In the genomic region with DNA sequence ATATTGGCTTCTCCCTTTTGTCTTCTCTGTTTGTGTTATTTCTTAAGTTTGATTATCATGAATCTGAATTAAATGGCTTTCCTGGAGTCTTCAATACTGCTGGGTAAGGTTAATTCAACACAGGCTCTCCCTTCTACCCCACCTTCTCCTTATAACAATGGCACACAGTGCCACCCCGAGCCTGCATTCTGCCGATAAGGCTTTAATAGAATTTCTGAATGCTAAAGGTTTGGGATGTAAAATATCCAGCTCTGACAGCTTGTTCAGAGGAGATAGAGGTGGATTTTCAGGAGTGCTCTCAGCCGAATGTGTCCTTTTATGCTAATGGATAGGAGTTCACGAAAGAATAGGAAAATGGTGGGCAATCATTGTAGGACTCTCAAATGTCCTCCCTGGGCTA, we compare ENCODE assay signal across 14 mouse cellular contexts. TPM values are rescaled to one million over a fixed set of nuclear protein-coding genes. Genes with fewer than 3 reads are reported as not detected.
DNase-seq lines count a peak whose midpoint lies in the region; ATAC-seq and TF ChIP-seq lines count a peak whose summit lies in the region.
"Had no signal": no experiment of that assay in that cellular context is flagged by ENCODE, and none has a peak within 500 bp of the region (broad histone marks: within the 10 kb centered on the region; RNA-seq: fewer than 3 reads in every experiment).

No protein-coding gene starts in this region.

- no peaks in the 10 kb centered on the region for H3K36me3 ChIP-seq in forebrain, postnatal 0 days (ENCODE audit: insufficient read depth)
- H3K36me3 ChIP-seq in midbrain, embryonic 11.5 days (ENCODE audit: control insufficient read depth, insufficient read depth, low read length): no peaks in the 10 kb centered on the region
- no peaks in the 10 kb centered on the region for H3K36me3 ChIP-seq in neural tube, embryonic 15.5 days
- no peaks in the 10 kb centered on the region for H3K36me3 ChIP-seq in kidney, embryonic 14.5 days (ENCODE audit: control insufficient read depth, insufficient read depth, low read length)
- no peaks in the 10 kb centered on the region for H3K36me3 ChIP-seq in liver, embryonic 12.5 days
- H3K36me3 ChIP-seq: lung, embryonic 15.5 days had no signal

- ATAC-seq in forebrain, postnatal 0 days: no peak
- no peak for ATAC-seq in midbrain, embryonic 11.5 days (ENCODE audit: low FRiP score)
- ATAC-seq in neural tube, embryonic 15.5 days (ENCODE audit: low FRiP score): no peak
- no peak for ATAC-seq in kidney, embryonic 14.5 days (ENCODE audit: low FRiP score, low TSS enrichment)
- ATAC-seq in liver, embryonic 12.5 days: no peak

- no peak for TF ChIP-seq CTCF in cerebellum, adult 2 months (IDR thresholded peaks at IDR 0.05; ENCODE audit: borderline replicate concordance, insufficient read depth, low read depth, low read length)
- TF ChIP-seq CTCF in forebrain, postnatal 0 days (IDR thresholded peaks at IDR 0.05; ENCODE audit: low read depth): no peak

- H3K27me3 ChIP-seq in cerebellum, adult 2 months (ENCODE audit: control insufficient read depth, insufficient read depth, low read length): no peaks in the 10 kb centered on the region
- H3K27me3 ChIP-seq in forebrain, postnatal 0 days (ENCODE audit: insufficient read depth, low read length): no peaks in the 10 kb centered on the region
- no peaks in the 10 kb centered on the region for H3K27me3 ChIP-seq in midbrain, embryonic 11.5 days (ENCODE audit: control insufficient read depth, insufficient read depth, low read length)
- H3K27me3 ChIP-seq in neural tube, embryonic 15.5 days (replicated peaks): no peaks in the 10 kb centered on the region
- peaks cover 10% of the 10 kb centered on the region; the same call in 1 of the 2 replicates for H3K27me3 ChIP-seq in kidney, embryonic 14.5 days (ENCODE audit: control insufficient read depth, insufficient read depth, low read length)
- peaks cover 19% of the 10 kb centered on the region for H3K27me3 ChIP-seq in liver, embryonic 12.5 days (replicated peaks)
- H3K27me3 ChIP-seq: lung, embryonic 15.5 days had no signal

- DNase-seq in cerebellum, adult 2 months: no peak
- DNase-seq in cerebellum, postnatal 10 days: no peak
- DNase-seq in forebrain, postnatal 0 days: peak; percentile 20
- DNase-seq in midbrain, embryonic 11.5 days (ENCODE audit: low spot score, missing footprints): no peak
- DNase-seq in ovary, postnatal 14 days (ENCODE audit: low spot score): no peak
- DNase-seq: adrenal gland, adult 8-10 months; gastrocnemius, postnatal 25 days had no signal

- H3K4me1 ChIP-seq in cerebellum, adult 2 months (ENCODE audit: control insufficient read depth, insufficient read depth, low read length): peaks cover 15% of the 10 kb centered on the region; the same call in 1 of the 2 replicates
- peaks cover 32% of the 10 kb centered on the region for H3K4me1 ChIP-seq in forebrain, postnatal 0 days (ENCODE audit: insufficient read depth)
- peaks cover 25% of the 10 kb centered on the region for H3K4me1 ChIP-seq in midbrain, embryonic 11.5 days (ENCODE audit: control insufficient read depth, insufficient read depth, low read length)
- H3K4me1 ChIP-seq in neural tube, embryonic 15.5 days: peaks cover 54% of the 10 kb centered on the region
- no peaks in the 10 kb centered on the region for H3K4me1 ChIP-seq in kidney, embryonic 14.5 days (ENCODE audit: control insufficient read depth, insufficient read depth, low read length)
- no peaks in the 10 kb centered on the region for H3K4me1 ChIP-seq in liver, embryonic 12.5 days
- H3K4me1 ChIP-seq: lung, embryonic 15.5 days had no signal

- H3K4me3 ChIP-seq in cerebellum, adult 2 months (replicated peaks; ENCODE audit: insufficient read depth, low read depth, low read length): no peak overlapping the region
- no peak overlapping the region for H3K4me3 ChIP-seq in forebrain, postnatal 0 days (ENCODE audit: low read depth, low read length)
- H3K4me3 ChIP-seq in midbrain, embryonic 11.5 days (ENCODE audit: low read depth, low read length): peak overlapping the region; percentile 46
- no peak overlapping the region for H3K4me3 ChIP-seq in neural tube, embryonic 15.5 days (replicated peaks)
- H3K4me3 ChIP-seq in kidney, embryonic 14.5 days (ENCODE audit: low read length): no peak overlapping the region
- H3K4me3 ChIP-seq in liver, embryonic 12.5 days: no peak overlapping the region
- H3K4me3 ChIP-seq: lung, embryonic 15.5 days had no signal

- H3K27ac ChIP-seq in cerebellum, adult 2 months (ENCODE audit: insufficient read depth, low read length): peak overlapping the region; percentile 26; the same call in 1 of the 2 replicates
- H3K27ac ChIP-seq in forebrain, postnatal 0 days (ENCODE audit: low read depth, low read length): peak overlapping the region; percentile 68
- H3K27ac ChIP-seq in midbrain, embryonic 11.5 days (ENCODE audit: low read depth, low read length): peak overlapping the region; percentile 96
- peak overlapping the region; percentile 81 for H3K27ac ChIP-seq in neural tube, embryonic 15.5 days (replicated peaks)
- H3K27ac ChIP-seq in kidney, embryonic 14.5 days (ENCODE audit: low read depth, low read length): no peak overlapping the region
- H3K27ac ChIP-seq in liver, embryonic 12.5 days: no peak overlapping the region
- H3K27ac ChIP-seq: lung, embryonic 15.5 days had no signal

- peak overlapping the region; percentile 19; the same call in 1 of the 2 replicates for H3K9ac ChIP-seq in forebrain, postnatal 0 days
- peak overlapping the region; percentile 74 for H3K9ac ChIP-seq in midbrain, embryonic 11.5 days (ENCODE audit: low read length)
- no peak overlapping the region; the same call in 1 of the 2 replicates for H3K9ac ChIP-seq in neural tube, embryonic 15.5 days (replicated peaks)
- no peak overlapping the region for H3K9ac ChIP-seq in kidney, embryonic 14.5 days (ENCODE audit: low read depth, low read length)
- no peak overlapping the region for H3K9ac ChIP-seq in liver, embryonic 12.5 days
- H3K9ac ChIP-seq: lung, embryonic 15.5 days had no signal

- H3K4me2 ChIP-seq in forebrain, postnatal 0 days (ENCODE audit: low read depth): peak overlapping the region; percentile 11
- H3K4me2 ChIP-seq in midbrain, embryonic 11.5 days: peak overlapping the region; percentile 68
- peak overlapping the region; percentile 62 for H3K4me2 ChIP-seq in neural tube, embryonic 15.5 days
- H3K4me2 ChIP-seq in kidney, embryonic 14.5 days (replicated peaks; ENCODE audit: low read depth, low read length): no peak overlapping the region
- no peak overlapping the region for H3K4me2 ChIP-seq in liver, embryonic 12.5 days
- H3K4me2 ChIP-seq: heart, embryonic 11.5 days; lung, embryonic 15.5 days had no signal

- no peaks in the 10 kb centered on the region for H3K9me3 ChIP-seq in forebrain, postnatal 0 days (ENCODE audit: low read length)
- no peaks in the 10 kb centered on the region for H3K9me3 ChIP-seq in midbrain, embryonic 11.5 days (ENCODE audit: control insufficient read depth, low read length)
- no peaks in the 10 kb centered on the region for H3K9me3 ChIP-seq in neural tube, embryonic 15.5 days (replicated peaks)
- H3K9me3 ChIP-seq in kidney, embryonic 14.5 days (ENCODE audit: control insufficient read depth, low read length): no peaks in the 10 kb centered on the region
- no peaks in the 10 kb centered on the region for H3K9me3 ChIP-seq in liver, embryonic 12.5 days (replicated peaks)
- H3K9me3 ChIP-seq: lung, embryonic 15.5 days had no signal

- 63% methylated on average over 4 of the region's 4 CpGs for WGBS in cerebellum, adult 2 months
- WGBS in forebrain, postnatal 0 days: 15% methylated on average over 4 of the region's 4 CpGs
- 68% methylated on average over 4 of the region's 4 CpGs for WGBS in midbrain, embryonic 11.5 days
- 27% methylated on average over 4 of the region's 4 CpGs for WGBS in neural tube, embryonic 15.5 days
- 85% methylated on average over 4 of the region's 4 CpGs for WGBS in kidney, embryonic 14.5 days
- 62% methylated on average over 4 of the region's 4 CpGs for WGBS in liver, embryonic 12.5 days (ENCODE audit: insufficient replicate concordance)

- TF ChIP-seq POLR2A in cerebellum, adult 2 months (IDR thresholded peaks at IDR 0.05; ENCODE audit: borderline replicate concordance, insufficient read depth, low read length): no peak

RNA-seq across cellular contexts. Expression of gene Myt1, which starts 2.1 kb away (rescaled TPM):
- polyA plus RNA-seq in cerebellum, adult 2 months (2012; rRNA removed): 44.2 and 47.5 TPM in 2 replicates
- total RNA-seq in forebrain, postnatal 0 days (2014; rRNA removed): 39.0 and 55.0 TPM in 2 replicates
- polyA plus RNA-seq in forebrain, postnatal 0 days (2015; fragmentation: Nextera tagmentation; extraction: Ambion mirVana): 4.0 and 6.7 TPM in 2 replicates
- polyA plus RNA-seq in midbrain, embryonic 11.5 days (2014; fragmentation: Nextera tagmentation; extraction: Ambion mirVana): 28.7 and 31.0 TPM in 2 replicates
- polyA plus RNA-seq in neural tube, embryonic 15.5 days (2015; fragmentation: Nextera tagmentation; extraction: Ambion mirVana): 11.3 and 15.1 TPM in 2 replicates
- not detected in 2 replicates for polyA plus RNA-seq in kidney, embryonic 14.5 days (2014; fragmentation: Nextera tagmentation; extraction: Ambion mirVana)
- polyA plus RNA-seq in liver, embryonic 12.5 days (2016; fragmentation: Nextera tagmentation; extraction: Ambion mirVana): 0.07 TPM in 1 of 2 replicates, not detected in the other
- total RNA-seq: gastrocnemius, postnatal 25 days; heart, postnatal 4 days; megakaryocyte, adult 5-6 weeks had no signal

RNA-seq across cellular contexts. Expression of gene Oprl1, which starts 50.4 kb away (rescaled TPM):
- polyA plus RNA-seq in cerebellum, adult 2 months (2012; rRNA removed): 28.6 and 35.1 TPM in 2 replicates
- total RNA-seq in forebrain, postnatal 0 days (2014; rRNA removed): 114 and 134 TPM in 2 replicates
- 51.3 and 62.5 TPM in 2 replicates for polyA plus RNA-seq in forebrain, postnatal 0 days (2015; fragmentation: Nextera tagmentation; extraction: Ambion mirVana)
- polyA plus RNA-seq in midbrain, embryonic 11.5 days (2014; fragmentation: Nextera tagmentation; extraction: Ambion mirVana): 21.7 and 22.9 TPM in 2 replicates
- polyA plus RNA-seq in neural tube, embryonic 15.5 days (2015; fragmentation: Nextera tagmentation; extraction: Ambion mirVana): 72.5 and 87.0 TPM in 2 replicates
- polyA plus RNA-seq in kidney, embryonic 14.5 days (2014; fragmentation: Nextera tagmentation; extraction: Ambion mirVana): 0.09 and 0.53 TPM in 2 replicates
- 0.89 and 0.94 TPM in 2 replicates for polyA plus RNA-seq in liver, embryonic 12.5 days (2016; fragmentation: Nextera tagmentation; extraction: Ambion mirVana)
- total RNA-seq: gastrocnemius, postnatal 25 days; megakaryocyte, adult 5-6 weeks had no signal

Comparison
In these comparisons a context has a peak if more than half of its experiments do, and no peak if none do; other contexts are left out.
1. H3K27ac ChIP-seq: peak in cerebellum, adult 2 months (single experiment), forebrain, postnatal 0 days (single experiment), midbrain, embryonic 11.5 days (single experiment) and neural tube, embryonic 15.5 days (single experiment); none in kidney, embryonic 14.5 days (single experiment) and liver, embryonic 12.5 days (single experiment).
2. H3K4me2 ChIP-seq: peak in forebrain, postnatal 0 days (single experiment), midbrain, embryonic 11.5 days (single experiment) and neural tube, embryonic 15.5 days (single experiment); none in kidney, embryonic 14.5 days (single experiment) and liver, embryonic 12.5 days (single experiment).
3. H3K9ac ChIP-seq: peak in forebrain, postnatal 0 days (single experiment) and midbrain, embryonic 11.5 days (single experiment); none in neural tube, embryonic 15.5 days (single experiment), kidney, embryonic 14.5 days (single experiment) and liver, embryonic 12.5 days (single experiment).
4. RNA of gene Oprl1, which starts 50.4 kb away (polyA plus RNA-seq): 72.5 to 87.0 TPM in neural tube, embryonic 15.5 days, 51.3 to 62.5 TPM in forebrain, postnatal 0 days, 28.6 to 35.1 TPM in cerebellum, adult 2 months and 21.7 to 22.9 TPM in midbrain, embryonic 11.5 days; 0.89 to 0.94 TPM in liver, embryonic 12.5 days and 0.09 to 0.53 TPM in kidney, embryonic 14.5 days; every median in the first group is over 10 times any median in the second.